Mouse (Mus musculus) embryonic fibroblast, embryonic 13.5 days (primary cell): ENCODE results near the gene Tax1bp3.

ENCODE experiments used
- CTCF ChIP-seq: IDR thresholded peaks from 2 replicates; pipeline ENCODE4 v1.5.1; 2011; ENCODE audit warnings: mild to moderate bottlenecking, control low read depth, low read length, moderate library complexity, borderline replicate concordance; ENCODE audit not compliant: insufficient read depth
- POLR2A ChIP-seq: IDR thresholded peaks from 2 replicates; pipeline ENCODE4 v1.6.1; 2011; ENCODE audit warnings: low read depth, mild to moderate bottlenecking, control low read depth, low read length, moderate library complexity

- no peak for TF ChIP-seq CTCF
- no peak for TF ChIP-seq POLR2A
Measured at GRCm38 (mm10) chr11:73205194-73205593, 28.3 kb downstream of the Tax1bp3 start.
